Mouse (Mus musculus) testis, adult 2 months (tissue): ENCODE results near the gene Smg6.

Source experiments
- CTCF ChIP-seq: fragments of 200-500 bp; IDR thresholded peaks from 2 replicates; pipeline ENCODE4 v1.5.1; 2012; ENCODE audit warnings: low read depth, mild to moderate bottlenecking, inconsistent platforms, low read length, moderate library complexity; ENCODE audit not compliant: control insufficient read depth, insufficient read depth, insufficient replicate concordance
- POLR2A ChIP-seq: fragments of 200-500 bp; IDR thresholded peaks from 2 replicates; pipeline ENCODE4 v1.6.1; 2012; ENCODE audit warnings: low read depth, mild to moderate bottlenecking, inconsistent platforms, low read length, moderate library complexity; ENCODE audit not compliant: control insufficient read depth

GRCm38 (mm10) chr11:75139122-75139963 lies 213.7 kb downstream of the Smg6 start:
- TF ChIP-seq CTCF = no peak
- no peak for TF ChIP-seq POLR2A
